Mouse (Mus musculus): ENCODE results near the gene Ncoa3.

DNA sequence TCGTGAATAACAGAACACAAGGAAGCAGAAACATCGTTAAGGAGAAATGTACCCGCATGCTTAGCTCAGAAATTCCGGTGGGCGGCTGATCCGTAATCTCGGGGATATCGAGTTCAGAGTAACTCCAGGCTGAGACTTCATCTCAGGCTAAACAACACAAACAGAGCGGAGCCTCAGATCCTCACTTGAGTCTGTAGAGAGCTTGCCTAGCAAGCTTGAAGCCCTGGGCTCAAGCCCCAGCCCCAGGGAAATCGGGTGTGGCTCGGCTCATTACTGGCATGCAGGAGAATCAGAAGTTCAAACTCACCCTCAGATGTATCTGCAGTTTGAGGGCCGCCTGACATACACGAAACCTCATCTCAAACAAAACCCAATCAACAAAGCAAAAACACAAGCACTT, 22.5 kb upstream of the Ncoa3 start:
- TF ChIP-seq CTCF (IDR thresholded peaks at IDR 0.05; ENCODE audit: low read depth) = no peak
- no peak for TF ChIP-seq EP300 (IDR thresholded peaks at IDR 0.05; ENCODE audit: low read depth)

Measured in liver, postnatal 0 days (tissue).